Mouse (Mus musculus) embryonic facial prominence, embryonic 12.5 days (tissue): Measurements from ENCODE around the gene Trib3. TPM values are rescaled to one million over a fixed set of nuclear protein-coding genes. Genes with fewer than 3 reads are reported as not detected.
"Not testable (repeated sequence)": the region's sequence is repeated elsewhere in the genome, so short reads cannot be mapped to it uniquely, and the experiment has no call there.

Experiments used
- ATAC-seq: fragments of 200-750 bp; cut with Nextera tagmentation; 2 replicates; pipeline ENCODE4 v1.8.0; 2017; ENCODE audit not compliant: insufficient number of reproducible peaks, insufficient read depth, low FRiP score, low TSS enrichment
- H3K27ac ChIP-seq: fragments of 300-500 bp; sonication (generic); 2 replicates; pipeline ENCODE4 v1.5.1; 2016; ENCODE audit warnings: mild to moderate bottlenecking
- H3K27me3 ChIP-seq: fragments of 300-500 bp; sonication (generic); 2 replicates; pipeline ENCODE4 v1.6.1; 2016; ENCODE audit warnings: mild to moderate bottlenecking, moderate library complexity
- H3K36me3 ChIP-seq: fragments of 300-500 bp; sonication (generic); 2 replicates; pipeline ENCODE4 v1.6.1; 2016; ENCODE audit warnings: mild to moderate bottlenecking
- H3K4me1 ChIP-seq: fragments of 300-500 bp; sonication (generic); 2 replicates; pipeline ENCODE4 v1.6.1; 2016
- H3K4me2 ChIP-seq: fragments of 300-500 bp; sonication (generic); replicated peaks from 2 replicates; pipeline ENCODE4 v1.6.1; 2016; ENCODE audit warnings: mild to moderate bottlenecking, moderate library complexity
- H3K4me3 ChIP-seq: fragments of 300-500 bp; sonication (generic); 2 replicates; pipeline ENCODE4 v1.5.1; 2016; ENCODE audit warnings: mild to moderate bottlenecking
- H3K9ac ChIP-seq: fragments of 300-500 bp; sonication (generic); 2 replicates; pipeline ENCODE4 v1.6.1; 2016; ENCODE audit warnings: mild to moderate bottlenecking, moderate library complexity
- H3K9me3 ChIP-seq: fragments of 300-500 bp; sonication (generic); 2 replicates; pipeline ENCODE4 v1.6.1; 2016; ENCODE audit warnings: mild to moderate bottlenecking, moderate library complexity
- WGBS: fragments of 180-500 bp; shearing (Covaris S2); methylation state at CpG from one replicate; pipeline ENCODE4 v1.1.7; 2016; 5-methylcytosine and 5-hydroxymethylcytosine counted together
- polyA plus RNA-seq: library from polyadenylated mRNA; unstranded; fragments of >200 nt; fragmentation: Nextera tagmentation; extraction: Ambion mirVana; gene quantifications from 2 replicates; pipeline ENCODE4 v1.2.1, GENCODE M21; 2016

Gene Trib3
- polyA plus RNA-seq, 1 experiment from 2014 or later, result 3.7 TPM

DNA sequence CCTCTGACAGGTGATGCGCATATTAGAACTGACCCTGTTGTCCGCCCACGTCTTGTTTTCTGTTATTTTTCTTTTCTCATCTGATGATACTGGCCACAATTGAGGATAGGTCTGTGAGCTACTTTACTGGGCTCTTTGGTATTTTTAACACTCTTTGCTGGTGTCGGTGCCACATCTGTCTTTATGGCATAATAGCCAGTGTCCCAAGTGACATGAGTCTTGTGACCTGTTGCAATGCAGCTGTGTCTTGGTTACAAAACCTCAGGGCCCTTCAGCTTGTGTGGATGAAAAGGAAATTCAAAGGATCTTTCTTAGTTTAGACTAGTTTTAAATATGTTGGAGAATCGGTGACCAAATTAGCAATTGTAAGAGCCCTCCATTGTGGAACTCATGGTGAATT is 49.3 kb downstream of the Trib3 start:
- peaks cover 16% of the 10 kb centered on the region; the same call in 1 of the 2 replicates for H3K4me1 ChIP-seq
- H3K27me3 ChIP-seq, result no peaks in the 10 kb centered on the region
- ATAC-seq, result no peak
- no peak overlapping the region for H3K27ac ChIP-seq
- H3K9me3 ChIP-seq, result no peaks in the 10 kb centered on the region
- H3K4me3 ChIP-seq, result peak overlapping the region; percentile 70
- no peaks in the 10 kb centered on the region for H3K36me3 ChIP-seq
- WGBS, result 40% methylated on average over 5 of the region's 5 CpGs
- H3K4me2 ChIP-seq, result peak overlapping the region; percentile 78
- peak overlapping the region; percentile 80 for H3K9ac ChIP-seq

DNA sequence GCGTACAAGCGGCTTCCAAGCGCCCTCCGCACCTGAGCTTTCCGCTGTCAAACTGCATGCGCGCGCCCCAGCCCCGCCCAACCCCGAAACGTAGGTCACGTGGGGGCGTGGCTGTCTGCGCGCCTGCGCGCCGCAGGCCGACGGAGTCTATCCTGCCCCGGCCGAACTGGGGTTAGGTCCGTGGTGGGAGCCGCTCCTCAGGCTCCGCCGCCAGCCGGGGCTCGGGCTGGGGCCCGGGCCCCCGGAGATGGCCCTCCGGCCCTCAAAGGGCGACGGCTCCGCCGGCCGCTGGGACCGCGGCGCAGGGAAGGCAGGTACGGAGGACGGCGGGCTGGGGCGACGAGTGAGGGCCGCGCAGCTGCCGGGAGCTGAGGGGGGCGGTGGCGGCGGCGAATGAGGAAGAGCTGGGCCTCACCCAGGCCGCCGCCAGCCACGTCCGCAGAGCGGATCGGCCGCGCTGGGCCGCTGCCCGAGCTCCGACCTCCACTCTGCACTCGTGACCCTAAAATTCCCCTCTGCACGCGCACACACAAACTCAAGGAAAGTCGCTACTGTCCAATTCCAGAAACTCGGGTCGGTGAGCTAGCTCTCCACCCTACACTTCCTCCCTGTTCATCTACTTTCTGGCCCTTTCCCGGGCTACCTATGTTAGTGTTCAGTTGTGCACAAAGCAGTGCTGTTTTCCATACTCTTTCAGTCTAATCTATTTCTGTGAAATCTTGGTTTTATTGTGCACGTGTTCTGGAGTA is 49.9 kb downstream of the Trib3 start, which contains the start of gene Tbc1d20:
TSS of gene Tbc1d20 (plus strand) at position 102 of the 749 bp plus-strand sequence.
- Histone ChIP-seq H3K4me1 (peaks cover 16% of the 10 kb centered on the region; the same call in 1 of the 2 replicates), H3K27ac (peak within 1 kb of the TSS; percentile 76), H3K36me3 (no peaks in the 10 kb centered on the region), H3K9me3 (no peaks in the 10 kb centered on the region), H3K4me2 (peak within 1 kb of the TSS; percentile 78), H3K9ac (peak within 1 kb of the TSS; percentile 80), H3K4me3 (peak within 1 kb of the TSS; percentile 70), H3K27me3 (no peaks in the 10 kb centered on the region)
- peak; percentile 94 for ATAC-seq
- WGBS, result under 1% methylated on average over 69 of the region's 70 CpGs

DNA sequence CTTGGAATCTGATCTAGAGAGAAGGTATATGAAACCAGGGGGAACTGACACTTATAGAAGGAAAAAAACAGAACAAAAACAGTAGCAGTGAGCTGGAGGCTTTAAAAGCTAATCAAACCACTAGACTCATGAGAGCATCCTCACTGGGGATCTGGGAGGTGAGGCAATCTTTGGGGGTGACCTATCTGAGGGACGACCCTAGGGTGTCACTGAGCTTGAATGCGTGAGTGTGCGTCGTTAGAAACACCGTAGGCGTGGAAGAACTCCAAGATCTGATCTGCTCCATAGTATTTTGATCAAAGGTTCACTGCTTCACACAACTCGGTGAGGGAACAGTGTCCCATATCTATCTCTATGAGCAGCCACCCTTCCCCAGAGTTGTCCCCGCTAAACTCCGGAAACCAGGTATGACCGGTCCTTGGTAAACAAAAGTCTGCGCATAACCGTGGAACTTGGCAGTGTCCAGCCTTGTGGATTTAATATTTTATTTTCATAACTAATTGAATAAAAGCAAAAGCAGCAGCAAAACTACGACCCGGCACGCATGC is 50.6 kb downstream of the Trib3 start:
- H3K36me3 ChIP-seq, result no peaks in the 10 kb centered on the region
- ATAC-seq, result peak; percentile 49
- no peaks in the 10 kb centered on the region for H3K27me3 ChIP-seq
- H3K9ac ChIP-seq, result peak overlapping the region; percentile 80
- 2% methylated on average over 15 of the region's 15 CpGs for WGBS
- H3K4me2 ChIP-seq, result peak overlapping the region; percentile 78
- peaks cover 16% of the 10 kb centered on the region; the same call in 1 of the 2 replicates for H3K4me1 ChIP-seq
- no peaks in the 10 kb centered on the region for H3K9me3 ChIP-seq
- H3K27ac ChIP-seq, result no peak overlapping the region
- peak overlapping the region; percentile 70 for H3K4me3 ChIP-seq

DNA sequence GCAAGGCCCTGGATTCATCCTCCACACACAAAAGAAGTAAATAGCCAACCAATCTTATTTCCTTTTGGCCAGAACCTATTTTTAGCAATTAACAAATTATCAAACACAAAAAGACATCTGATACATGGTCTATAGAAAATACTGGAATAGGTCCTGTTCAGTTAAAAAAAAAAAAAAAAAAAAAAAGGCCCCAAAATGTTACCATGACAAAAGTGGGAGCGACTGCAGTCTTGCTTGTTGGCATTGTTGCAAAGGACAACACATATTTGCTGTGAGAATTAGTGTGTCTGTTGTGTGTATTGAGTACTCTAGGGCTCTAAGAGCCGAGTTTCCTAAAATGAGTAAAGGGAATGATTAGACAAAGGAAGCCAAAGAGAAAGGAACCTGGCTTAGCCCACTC is 51.4 kb downstream of the Trib3 start:
- Histone ChIP-seq H3K4me2 (no peak overlapping the region), H3K9me3 (no peaks in the 10 kb centered on the region), H3K36me3 (no peaks in the 10 kb centered on the region), H3K4me3 (no peak overlapping the region), H3K4me1 (peaks cover 16% of the 10 kb centered on the region; the same call in 1 of the 2 replicates), H3K9ac (no peak overlapping the region), H3K27me3 (no peaks in the 10 kb centered on the region), H3K27ac (no peak overlapping the region)
- 71% methylated on average over 2 of the region's 2 CpGs for WGBS
- ATAC-seq, result no peak

DNA sequence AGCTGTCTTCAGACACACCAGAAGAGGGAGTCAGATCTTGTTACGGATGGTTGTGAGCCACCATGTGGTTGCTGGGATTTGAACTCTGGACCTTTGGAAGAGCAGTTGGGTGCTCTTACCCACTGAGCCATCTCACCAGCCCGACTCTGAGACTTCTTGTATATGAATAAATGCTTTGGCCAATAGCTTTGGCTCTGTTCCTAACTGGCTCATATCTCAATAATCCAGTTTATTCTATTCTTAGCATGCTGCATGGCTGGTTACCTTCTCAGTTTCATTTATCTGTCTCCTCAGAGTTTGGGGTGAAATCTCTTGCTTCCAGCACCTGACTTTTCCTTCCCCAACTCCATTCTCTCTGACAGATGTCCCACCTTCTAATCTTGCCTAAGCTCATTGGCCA is 54.2 kb downstream of the Trib3 start:
- H3K9me3 ChIP-seq, H3K4me3 ChIP-seq, ATAC-seq, H3K27me3 ChIP-seq, H3K9ac ChIP-seq, H3K4me1 ChIP-seq, H3K4me2 ChIP-seq, H3K27ac ChIP-seq: not testable (repeated sequence)
- H3K36me3 ChIP-seq, result peaks cover 12% of the 10 kb centered on the region; the same call in 1 of the 2 replicates
- 87% methylated on average over 2 of the region's 2 CpGs for WGBS

DNA sequence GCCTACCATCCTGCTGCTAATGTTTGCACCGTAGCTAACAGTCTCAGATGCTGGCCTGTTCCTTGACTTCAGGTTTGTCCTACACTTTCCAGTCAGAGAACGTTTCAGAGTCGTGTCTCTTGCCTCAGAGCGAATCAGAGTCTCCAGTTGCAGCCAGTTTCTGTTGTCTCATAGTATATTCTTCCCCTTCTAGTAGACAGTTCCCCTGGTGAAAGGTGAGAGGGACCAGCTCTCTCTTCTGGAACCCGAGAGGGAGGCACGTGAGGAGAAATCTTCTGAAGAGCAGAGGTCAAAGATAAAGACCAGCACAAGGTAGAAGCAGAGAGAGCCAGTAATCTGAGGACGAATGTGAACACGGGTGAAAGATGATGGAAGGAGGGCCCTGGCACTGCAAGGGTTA is 55.8 kb downstream of the Trib3 start:
- no peak for ATAC-seq
- WGBS, result 79% methylated on average over 8 of the region's 8 CpGs
- Histone ChIP-seq H3K9ac (no peak overlapping the region), H3K9me3 (no peaks in the 10 kb centered on the region), H3K4me3 (no peak overlapping the region), H3K36me3 (peaks cover 26% of the 10 kb centered on the region), H3K27me3 (no peaks in the 10 kb centered on the region), H3K4me2 (no peak overlapping the region), H3K27ac (no peak overlapping the region), H3K4me1 (no peaks in the 10 kb centered on the region)

DNA sequence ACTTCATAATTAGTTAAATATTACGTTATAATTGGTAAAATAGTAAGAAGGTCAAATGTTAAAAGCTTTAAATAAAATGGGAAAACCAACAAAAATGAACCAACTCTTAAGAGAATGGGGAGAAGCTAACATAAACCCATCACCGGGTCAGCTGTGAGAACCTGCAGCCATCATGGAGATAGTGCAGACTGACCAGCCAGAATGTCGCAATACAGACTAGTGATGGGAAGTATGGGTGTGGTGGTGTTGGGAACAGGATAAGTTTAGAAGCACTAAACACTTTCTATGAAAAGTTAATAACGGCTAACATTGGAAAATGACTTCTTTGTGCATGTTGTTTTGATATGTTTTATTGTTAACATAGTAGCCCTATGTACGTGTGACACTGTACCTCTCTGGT is 56.3 kb downstream of the Trib3 start:
- H3K4me3 ChIP-seq, result no peak overlapping the region
- H3K4me1 ChIP-seq, result no peaks in the 10 kb centered on the region
- ATAC-seq, result no peak
- WGBS, result 90% methylated on average over 5 of the region's 5 CpGs
- peaks cover 31% of the 10 kb centered on the region for H3K36me3 ChIP-seq
- no peak overlapping the region for H3K9ac ChIP-seq
- no peak overlapping the region for H3K4me2 ChIP-seq
- no peak overlapping the region for H3K27ac ChIP-seq
- no peaks in the 10 kb centered on the region for H3K27me3 ChIP-seq
- no peaks in the 10 kb centered on the region for H3K9me3 ChIP-seq

Other genes starting within 250 kb of the Trib3 start
- 10.7 and 13.6 TPM in 2 replicates for gene Srxn1, start 238.5 kb downstream of the Trib3 start, polyA plus RNA-seq
- 12.2 and 14.7 TPM in 2 replicates for gene Tcf15, start 200.5 kb downstream of the Trib3 start, polyA plus RNA-seq
- 86.5 and 94.9 TPM in 2 replicates for gene Csnk2a1, start 117.2 kb downstream of the Trib3 start, polyA plus RNA-seq
- gene Tbc1d20, start 50.2 kb downstream of the Trib3 start, polyA plus RNA-seq, result 46.2 and 48.1 TPM in 2 replicates
- 86.0 and 87.1 TPM in 2 replicates for gene Rbck1, start 11.4 kb downstream of the Trib3 start, polyA plus RNA-seq
- 4.3 and 4.9 TPM in 2 replicates for gene Nrsn2, start 32.6 kb upstream of the Trib3 start, polyA plus RNA-seq
- 16.9 and 18.1 TPM in 2 replicates for gene Sox12, start 54.0 kb upstream of the Trib3 start, polyA plus RNA-seq
- 71.0 and 73.6 TPM in 2 replicates for gene Zcchc3, start 71.0 kb upstream of the Trib3 start, polyA plus RNA-seq
- 0.27 and 0.31 TPM in 2 replicates for gene 6820408C15Rik, start 71.6 kb upstream of the Trib3 start, polyA plus RNA-seq
- not detected in 2 replicates for gene Defb23, start 120.6 kb upstream of the Trib3 start, polyA plus RNA-seq
- gene Defb20, start 133.0 kb upstream of the Trib3 start, polyA plus RNA-seq, result not detected in 2 replicates
- not detected in 2 replicates for gene Defb22, start 146.1 kb upstream of the Trib3 start, polyA plus RNA-seq
- not detected in 2 replicates for gene Defb26, start 167.7 kb upstream of the Trib3 start, polyA plus RNA-seq
- gene Defb28, start 174.2 kb upstream of the Trib3 start, polyA plus RNA-seq, result not detected in 2 replicates
- gene Defb29, start 196.1 kb upstream of the Trib3 start, polyA plus RNA-seq, result not detected in 2 replicates
- not detected in 2 replicates for gene Gm17416, start 225.3 kb upstream of the Trib3 start, polyA plus RNA-seq
- gene Defb21, start 228.7 kb upstream of the Trib3 start, polyA plus RNA-seq, result not detected in 2 replicates
- not detected in 2 replicates for gene Defb19, start 236.3 kb upstream of the Trib3 start, polyA plus RNA-seq